Mouse (Mus musculus) cortical plate, adult 2 months (tissue): ENCODE measurements around the gene Btn2a2. TPM values are rescaled to one million over a fixed set of nuclear protein-coding genes. Genes with fewer than 3 reads are reported as not detected.

ENCODE experiments used
- H3K27ac ChIP-seq: fragments of 200-500 bp; 2 replicates; pipeline ENCODE4 v1.5.1; 2012; ENCODE audit warnings: low read length, control low read depth, inconsistent platforms; ENCODE audit not compliant: insufficient read depth
- H3K4me1 ChIP-seq: fragments of 200-500 bp; 2 replicates; pipeline ENCODE4 v1.6.1; 2011; ENCODE audit warnings: low read length; ENCODE audit not compliant: control insufficient read depth, insufficient read depth
- H3K4me3 ChIP-seq: fragments of 200-500 bp; 2 replicates; pipeline ENCODE4 v1.5.1; 2011; ENCODE audit warnings: mild to moderate bottlenecking, low read length, control low read depth; ENCODE audit not compliant: insufficient read depth
- CTCF ChIP-seq: fragments of 200-500 bp; IDR thresholded peaks from 2 replicates; pipeline ENCODE4 v1.5.1; 2011; ENCODE audit warnings: mild to moderate bottlenecking, control low read depth, low read length; ENCODE audit not compliant: insufficient read depth; ENCODE audit errors: extremely low read depth
- POLR2A ChIP-seq: fragments of 200-500 bp; IDR thresholded peaks from 2 replicates; pipeline ENCODE4 v1.6.1; 2011; ENCODE audit warnings: mild to moderate bottlenecking, low read length, control low read depth; ENCODE audit not compliant: insufficient read depth; ENCODE audit errors: extremely low read depth
- polyA plus RNA-seq: library from polyadenylated mRNA; depleted of rRNA; stranded (reverse); fragments of >200 nt; gene quantifications from 2 replicates; pipeline ENCODE4 v1.2.3, GENCODE M21; 2012; rRNA removed

Gene Btn2a2
- polyA plus RNA-seq, 1 experiment, result 0.69 TPM

GRCm38 (mm10) chr13:23432562-23433201 lies 56.0 kb downstream of the Btn2a2 start:
- Histone ChIP-seq H3K4me3 (peak overlapping the region; percentile 54), H3K27ac (no peak overlapping the region), H3K4me1 (no peaks in the 10 kb centered on the region; the same call in 1 of the 2 replicates)
- TF ChIP-seq POLR2A (no peak), CTCF (peak; percentile 41)

GRCm38 (mm10) chr13:23431351-23431771 lies 57.3 kb downstream of the Btn2a2 start:
- Histone ChIP-seq H3K4me1 (no peaks in the 10 kb centered on the region; the same call in 1 of the 2 replicates), H3K4me3 (peak overlapping the region; percentile 44), H3K27ac (no peak overlapping the region)
- TF ChIP-seq POLR2A, result no peak

GRCm38 (mm10) chr13:23430734-23431133 lies 57.9 kb downstream of the Btn2a2 start:
- H3K4me1 ChIP-seq, result no peaks in the 10 kb centered on the region; the same call in 1 of the 2 replicates
- TF ChIP-seq CTCF, result peak; percentile 39; the same call in 1 of the 2 replicates
- TF ChIP-seq POLR2A, result no peak
- H3K4me3 ChIP-seq, result peak overlapping the region; percentile 44
- H3K27ac ChIP-seq, result no peak overlapping the region

- TF ChIP-seq CTCF (no peak), POLR2A (no peak)
- Histone ChIP-seq H3K27ac (no peak overlapping the region), H3K4me1 (no peaks in the 10 kb centered on the region; the same call in 1 of the 2 replicates), H3K4me3 (peak overlapping the region; percentile 12; the same call in 1 of the 2 replicates)
These were observed 58.8 kb downstream of the Btn2a2 start for GRCm38 (mm10) chr13:23429771-23430380.

GRCm38 (mm10) chr13:23428166-23428993 lies 60.3 kb downstream of the Btn2a2 start:
- TF ChIP-seq POLR2A, result no peak
- no peak for TF ChIP-seq CTCF
- Histone ChIP-seq H3K4me3 (no peak overlapping the region), H3K4me1 (no peaks in the 10 kb centered on the region; the same call in 1 of the 2 replicates), H3K27ac (no peak overlapping the region)

Other genes starting within 250 kb of the Btn2a2 start
- not detected in 2 replicates for gene Vmn1r223, start 241.7 kb downstream of the Btn2a2 start, polyA plus RNA-seq
- gene Zfp322a, start 119.6 kb downstream of the Btn2a2 start, polyA plus RNA-seq, result 14.3 and 14.8 TPM in 2 replicates
- 7.8 and 8.3 TPM in 2 replicates for gene Abt1, start 65.0 kb downstream of the Btn2a2 start, polyA plus RNA-seq
- gene Btn1a1, start 23.0 kb downstream of the Btn2a2 start, polyA plus RNA-seq, result 0.04 and 0.06 TPM in 2 replicates
- gene Hist1h4h, start 42.2 kb upstream of the Btn2a2 start, polyA plus RNA-seq, result 20.7 and 34.8 TPM in 2 replicates
- 6.4 and 14.2 TPM in 2 replicates for gene Hist1h2af, start 45.0 kb upstream of the Btn2a2 start, polyA plus RNA-seq
- gene Hist1h3g, start 46.6 kb upstream of the Btn2a2 start, polyA plus RNA-seq, result 0.74 and 0.92 TPM in 2 replicates
- 0.29 and 0.38 TPM in 2 replicates for gene Hist1h2bh, start 54.5 kb upstream of the Btn2a2 start, polyA plus RNA-seq
- gene Hist1h3f, start 55.2 kb upstream of the Btn2a2 start, polyA plus RNA-seq, result 0.73 TPM in 1 of 2 replicates, not detected in the other
- 4.5 and 13.1 TPM in 2 replicates for gene Hist1h4f, start 62.8 kb upstream of the Btn2a2 start, polyA plus RNA-seq
- 0.04 and 0.08 TPM in 2 replicates for gene Hist1h1d, start 64.4 kb upstream of the Btn2a2 start, polyA plus RNA-seq
- 1.2 and 2.9 TPM in 2 replicates for gene Hist1h3e, start 73.5 kb upstream of the Btn2a2 start, polyA plus RNA-seq
- gene Hist1h2ae, start 82.4 kb upstream of the Btn2a2 start, polyA plus RNA-seq, result 0.50 and 1.1 TPM in 2 replicates
- 7.8 and 11.4 TPM in 2 replicates for gene Hist1h2bg, start 82.5 kb upstream of the Btn2a2 start, polyA plus RNA-seq
- 0.67 TPM in 1 of 2 replicates, not detected in the other for gene Hist1h2bf, start 85.3 kb upstream of the Btn2a2 start, polyA plus RNA-seq
- 0.32 and 0.92 TPM in 2 replicates for gene Hist1h2ad, start 85.5 kb upstream of the Btn2a2 start, polyA plus RNA-seq
- 2.6 and 3.0 TPM in 2 replicates for gene Hist1h3d, start 86.9 kb upstream of the Btn2a2 start, polyA plus RNA-seq
- gene Hist1h4d, start 92.7 kb upstream of the Btn2a2 start, polyA plus RNA-seq, result 4.4 and 8.9 TPM in 2 replicates
- 4.2 and 4.6 TPM in 2 replicates for gene Hist1h2be, start 132.3 kb upstream of the Btn2a2 start, polyA plus RNA-seq
- 4.0 and 4.6 TPM in 2 replicates for gene Hist1h1e, start 133.7 kb upstream of the Btn2a2 start, polyA plus RNA-seq
- 1.2 and 1.5 TPM in 2 replicates for gene Hist1h2ac, start 195.1 kb upstream of the Btn2a2 start, polyA plus RNA-seq
- 117 and 130 TPM in 2 replicates for gene Hist1h2bc, start 195.3 kb upstream of the Btn2a2 start, polyA plus RNA-seq
- gene Hist1h1t, start 207.0 kb upstream of the Btn2a2 start, polyA plus RNA-seq, result not detected in 2 replicates
- 4.1 and 9.6 TPM in 2 replicates for gene Hist1h4c, start 209.6 kb upstream of the Btn2a2 start, polyA plus RNA-seq
- 4.2 and 4.3 TPM in 2 replicates for gene Hfe, start 222.0 kb upstream of the Btn2a2 start, polyA plus RNA-seq
- 42.1 and 42.4 TPM in 2 replicates for gene Hist1h1c, start 250.0 kb upstream of the Btn2a2 start, polyA plus RNA-seq